Mouse (Mus musculus) MEL (cell line): ENCODE data around the gene Il25. TPM values are rescaled to one million over a fixed set of nuclear protein-coding genes. Genes with fewer than 3 reads are reported as not detected.

Experiments used
- DNase-seq: peaks from one replicate; pipeline ENCODE4 v3.0.0; 2011; ENCODE audit warnings: low read depth, low spot score
- H3K27ac ChIP-seq: 2 replicates; pipeline ENCODE4 v1.5.1; 2012; ENCODE audit warnings: low read depth, mild to moderate bottlenecking, control low read depth, low read length, moderate library complexity; ENCODE audit not compliant: control insufficient read depth
- H3K27me3 ChIP-seq, 2 experiments: fragments of 150-350 bp in 1 of 2; sonication (generic) in 1 of 2; 2 replicates each; pipeline ENCODE4 v1.6.1; 2012; ENCODE audit warnings: low read length in 2 of 2, mild to moderate bottlenecking in 2 of 2, improper control_type of control experiment in 1 of 2, moderate library complexity in 1 of 2; ENCODE audit not compliant: insufficient read depth in 2 of 2, control insufficient read depth in 1 of 2
- H3K36me3 ChIP-seq, 2 experiments: 2 replicates each; pipeline ENCODE4 v1.6.1; 2012 to 2014; ENCODE audit warnings: low read length in 2 of 2, improper control_type of control experiment in 1 of 2, inconsistent platforms in 1 of 2, mild to moderate bottlenecking in 1 of 2; ENCODE audit not compliant: insufficient read depth in 2 of 2, control insufficient read depth in 1 of 2
- H3K4me1 ChIP-seq, 2 experiments: fragments of 150-350 bp in 1 of 2; sonication (generic) in 1 of 2; 2 replicates each; pipeline ENCODE4 v1.6.1; 2012; ENCODE audit warnings: low read length in 2 of 2, improper control_type of control experiment in 1 of 2, mild to moderate bottlenecking in 1 of 2; ENCODE audit not compliant: insufficient read depth in 2 of 2, control insufficient read depth in 1 of 2
- H3K4me3 ChIP-seq, 2 experiments: fragments of 150-350 bp in 1 of 2; sonication (generic) in 1 of 2; 2 replicates each; pipeline ENCODE4 v1.5.1; 2012; ENCODE audit warnings: low read depth in 2 of 2, low read length in 2 of 2, mild to moderate bottlenecking in 2 of 2, moderate library complexity in 2 of 2, control low read depth in 1 of 2, improper control_type of control experiment in 1 of 2; ENCODE audit not compliant: control insufficient read depth in 1 of 2, insufficient read depth in 1 of 2
- H3K79me2 ChIP-seq: 2 replicates; pipeline ENCODE4 v1.6.1; 2012; ENCODE audit warnings: mild to moderate bottlenecking, low read length, moderate library complexity; ENCODE audit not compliant: control insufficient read depth, poor library complexity, insufficient read depth
- H3K9ac ChIP-seq: 2 replicates; pipeline ENCODE4 v1.6.1; 2012; ENCODE audit warnings: low read depth, mild to moderate bottlenecking, control low read depth, low read length, moderate library complexity; ENCODE audit not compliant: control insufficient read depth, poor library complexity, severe bottlenecking
- H3K9me3 ChIP-seq: fragments of 150-350 bp; sonication (generic); replicated peaks from 2 replicates; pipeline ENCODE4 v1.6.1; 2012; ENCODE audit warnings: mild to moderate bottlenecking, low read length, improper control_type of control experiment, moderate library complexity; ENCODE audit not compliant: insufficient read depth
- BHLHE40 ChIP-seq: IDR thresholded peaks from 2 replicates; pipeline ENCODE4 v1.6.1; 2012; ENCODE audit warnings: low read depth, mild to moderate bottlenecking, inconsistent platforms, low read length, improper control_type of control experiment, borderline replicate concordance
- CHD1 ChIP-seq: IDR thresholded peaks from 2 replicates; pipeline ENCODE4 v1.6.1; 2012; ENCODE audit warnings: low read depth, mild to moderate bottlenecking, inconsistent platforms, low read length, improper control_type of control experiment
- CTCF ChIP-seq, 3 experiments: IDR thresholded peaks in 2 of 3; conservative IDR thresholded peaks in 1 of 3; 2 replicates each; pipeline ENCODE4 v1.5.1; 2011 to 2012; ENCODE audit warnings: low read length in 3 of 3, low read depth in 2 of 3, mild to moderate bottlenecking in 2 of 3, improper control_type of control experiment in 1 of 3, inconsistent platforms in 1 of 3, mixed read lengths in 1 of 3, moderate library complexity in 1 of 3; ENCODE audit not compliant: control insufficient read depth in 1 of 3, insufficient read depth in 1 of 3, poor library complexity in 1 of 3, severe bottlenecking in 1 of 3
- E2F4 ChIP-seq: IDR thresholded peaks from 2 replicates; pipeline ENCODE4 v1.6.1; 2011; ENCODE audit warnings: low read depth, low read length, improper control_type of control experiment, borderline replicate concordance
- GABPA ChIP-seq: IDR thresholded peaks from 2 replicates; pipeline ENCODE4 v1.6.1; 2012; ENCODE audit warnings: low read depth, mild to moderate bottlenecking, inconsistent platforms, low read length, improper control_type of control experiment, moderate library complexity
- GATA1 ChIP-seq: IDR thresholded peaks from 2 replicates; pipeline ENCODE4 v1.6.1; 2011; ENCODE audit warnings: low read depth, low read length, improper control_type of control experiment
- HCFC1 ChIP-seq: IDR thresholded peaks from 2 replicates; pipeline ENCODE4 v1.6.1; 2012; ENCODE audit warnings: low read depth, mild to moderate bottlenecking, inconsistent platforms, low read length, improper control_type of control experiment, moderate library complexity
- JUND ChIP-seq: IDR thresholded peaks from 2 replicates; pipeline ENCODE4 v1.6.1; 2011; ENCODE audit warnings: low read depth, mild to moderate bottlenecking, improper control_type of control experiment, low read length
- KAT2A ChIP-seq: conservative IDR thresholded peaks from 2 replicates; pipeline ENCODE4 v1.6.1; 2012; ENCODE audit warnings: low read depth, low read length, improper control_type of control experiment, inconsistent platforms
- MAFK ChIP-seq: IDR thresholded peaks from 2 replicates; pipeline ENCODE4 v1.6.1; 2011; ENCODE audit warnings: low read depth, mild to moderate bottlenecking, low read length, improper control_type of control experiment, borderline replicate concordance
- MAX ChIP-seq: IDR thresholded peaks from 2 replicates; pipeline ENCODE4 v1.6.1; 2011; ENCODE audit warnings: low read length, improper control_type of control experiment
- MEF2A ChIP-seq: IDR thresholded peaks from 2 replicates; pipeline ENCODE4 v1.6.1; 2014; ENCODE audit warnings: low read depth, mild to moderate bottlenecking, inconsistent platforms, low read length, improper control_type of control experiment; ENCODE audit not compliant: poor library complexity, insufficient replicate concordance, severe bottlenecking; ENCODE audit errors: extremely low read depth
- MYB ChIP-seq: IDR thresholded peaks from 2 replicates; pipeline ENCODE4 v1.6.1; 2011; ENCODE audit warnings: mild to moderate bottlenecking, low read depth, low read length, improper control_type of control experiment
- NELFE ChIP-seq: IDR thresholded peaks from 2 replicates; pipeline ENCODE4 v1.6.1; 2011; ENCODE audit warnings: low read depth, low read length, improper control_type of control experiment
- NRF1 ChIP-seq: IDR thresholded peaks from 2 replicates; pipeline ENCODE4 v1.6.1; 2014; ENCODE audit warnings: low read depth, mild to moderate bottlenecking, inconsistent platforms, low read length, improper control_type of control experiment, moderate library complexity; ENCODE audit not compliant: poor library complexity, insufficient read depth, severe bottlenecking
- POLR2A ChIP-seq, 2 experiments: IDR thresholded peaks; 2 replicates each; pipeline ENCODE4 v1.6.1; 2011 to 2012; ENCODE audit warnings: low read length in 2 of 2, mild to moderate bottlenecking in 2 of 2, control low read depth in 1 of 2, improper control_type of control experiment in 1 of 2, low read depth in 1 of 2, moderate library complexity in 1 of 2; ENCODE audit not compliant: control insufficient read depth in 1 of 2, insufficient read depth in 1 of 2, poor library complexity in 1 of 2
- POLR2AphosphoS2 ChIP-seq: IDR thresholded peaks from 2 replicates; pipeline ENCODE4 v1.6.1; 2011; ENCODE audit warnings: low read length, improper control_type of control experiment
- RAD21 ChIP-seq: IDR thresholded peaks from 2 replicates; pipeline ENCODE4 v1.6.1; 2011; ENCODE audit warnings: mild to moderate bottlenecking, low read depth, low read length, improper control_type of control experiment
- RCOR1 ChIP-seq: IDR thresholded peaks from 2 replicates; pipeline ENCODE4 v1.6.1; 2012; ENCODE audit warnings: low read depth, mild to moderate bottlenecking, inconsistent platforms, low read length, improper control_type of control experiment
- SMC3 ChIP-seq: IDR thresholded peaks from 2 replicates; pipeline ENCODE4 v1.6.1; 2011; ENCODE audit warnings: low read depth, low read length, improper control_type of control experiment
- TAL1 ChIP-seq: IDR thresholded peaks from 2 replicates; pipeline ENCODE4 v1.6.1; 2012; ENCODE audit warnings: mild to moderate bottlenecking, inconsistent platforms, low read length, moderate library complexity, mixed read lengths
- TBP ChIP-seq: IDR thresholded peaks from 2 replicates; pipeline ENCODE4 v1.8.0; 2011; ENCODE audit warnings: low read depth, low read length, improper control_type of control experiment
- TCF12 ChIP-seq: IDR thresholded peaks from 2 replicates; pipeline ENCODE4 v1.6.1; 2014; ENCODE audit warnings: low read depth, mild to moderate bottlenecking, inconsistent platforms, low read length, improper control_type of control experiment, moderate library complexity
- UBTF ChIP-seq: IDR thresholded peaks from 2 replicates; pipeline ENCODE4 v1.6.1; 2012; ENCODE audit warnings: low read depth, mild to moderate bottlenecking, inconsistent platforms, low read length, improper control_type of control experiment, moderate library complexity, borderline replicate concordance; ENCODE audit not compliant: insufficient read depth
- USF1 ChIP-seq: IDR thresholded peaks from 2 replicates; pipeline ENCODE4 v1.6.1; 2014; ENCODE audit warnings: low read depth, mild to moderate bottlenecking, inconsistent platforms, low read length, improper control_type of control experiment, moderate library complexity
- USF2 ChIP-seq, 2 experiments: IDR thresholded peaks; 2 replicates each; pipeline ENCODE4 v1.6.1; 2011 to 2012; ENCODE audit warnings: improper control_type of control experiment in 2 of 2, low read length in 2 of 2, borderline replicate concordance in 1 of 2, inconsistent platforms in 1 of 2, low read depth in 1 of 2, mild to moderate bottlenecking in 1 of 2; ENCODE audit not compliant: insufficient read depth in 1 of 2
- ZC3H11A ChIP-seq: IDR thresholded peaks from 2 replicates; pipeline ENCODE4 v1.6.1; 2012; ENCODE audit warnings: low read depth, mild to moderate bottlenecking, inconsistent platforms, low read length, improper control_type of control experiment
- ZKSCAN1 ChIP-seq: IDR thresholded peaks from 2 replicates; pipeline ENCODE4 v1.6.1; 2012; ENCODE audit warnings: low read depth, mild to moderate bottlenecking, inconsistent platforms, low read length, improper control_type of control experiment, moderate library complexity
- ZMIZ1 ChIP-seq: IDR thresholded peaks from 2 replicates; pipeline ENCODE4 v1.6.1; 2012; ENCODE audit warnings: low read depth, mild to moderate bottlenecking, inconsistent platforms, low read length, improper control_type of control experiment, moderate library complexity
- polyA plus RNA-seq, 2 experiments: library from polyadenylated mRNA; stranded (reverse) in 1 of 2; unstranded in 1 of 2; fragments of >175 nt in 1 of 2; fragments of >200 nt in 1 of 2; gene quantifications; 2 replicates each; pipeline versions ENCODE4 v1.2.1 to v1.2.4; 2012; ENCODE audit warnings: low replicate concordance in 2 of 2, low read depth in 1 of 2; ENCODE audit not compliant: insufficient read length in 2 of 2, insufficient read depth in 1 of 2, missing spikeins in 1 of 2
- total RNA-seq: library from RNA; depleted of rRNA; stranded (reverse); fragments of 300-350 nt; gene quantifications from 2 replicates; pipeline ENCODE4 v1.2.3, GENCODE M21; 2012

Il25 gene
- total and polyA plus RNA-seq, 3 experiments = not detected

GRCm38 (mm10) chr14:54912886-54913285 lies 19.6 kb upstream of the Il25 start, which contains the start of gene Slc22a17:
TSS of gene Slc22a17 (minus strand) at chr14:54913132.
- Histone ChIP-seq H3K27me3 (peaks cover 9 to 13% of the 10 kb centered on the region in 2 experiments; a peak in 3 of 4 replicates), H3K9me3 (no peaks in the 10 kb centered on the region), H3K4me1 (no peaks in the 10 kb centered on the region; a peak in 1 of 4 replicates), H3K36me3 (no peaks in the 10 kb centered on the region), H3K27ac (no peak within 1 kb of the TSS), H3K4me3 (peak within 1 kb of the TSS in 1 of 2 experiments; percentile 32; a peak in 2 of 4 replicates), H3K9ac (no peak within 1 kb of the TSS), H3K79me2 (no peaks in the 10 kb centered on the region)
- no peak for DNase-seq
- TF ChIP-seq RCOR1 = no peak
- TF ChIP-seq GATA1 = no peak
- no peak for TF ChIP-seq MAFK
- no peak for TF ChIP-seq KAT2A
- no peak for TF ChIP-seq GABPA
- no peak for TF ChIP-seq USF2 (IDR thresholded peaks at IDR 0.05; ENCODE audit: borderline replicate concordance in 1 of 2, insufficient read depth in 1 of 2, low read depth in 1 of 2, low read length in 2 of 2)
- no peak for TF ChIP-seq RAD21
- TF ChIP-seq CHD1 = no peak
- no peak for TF ChIP-seq USF1
- TF ChIP-seq NRF1 = no peak
- no peak for TF ChIP-seq E2F4
- TF ChIP-seq SMC3 = no peak
- TF ChIP-seq BHLHE40 = no peak
- no peak for TF ChIP-seq ZC3H11A
- no peak for TF ChIP-seq ZMIZ1
- TF ChIP-seq NELFE = no peak
- no peak for TF ChIP-seq ZKSCAN1
- TF ChIP-seq MEF2A = no peak
- TF ChIP-seq TAL1 = no peak

GRCm38 (mm10) chr14:54913343-54913742 lies 19.2 kb upstream of the Il25 start:
- Histone ChIP-seq H3K4me3 (0 out of 4 replicates have a peak overlapping the region, but pooled peaks of 1 of the 2 experiments have one; percentile 32), H3K27me3 (peaks cover 9 to 13% of the 10 kb centered on the region in 2 experiments; a peak in 3 of 4 replicates), H3K9me3 (no peaks in the 10 kb centered on the region), H3K4me1 (no peaks in the 10 kb centered on the region; a peak in 1 of 4 replicates), H3K79me2 (no peaks in the 10 kb centered on the region), H3K27ac (no peak overlapping the region), H3K9ac (no peak overlapping the region), H3K36me3 (no peaks in the 10 kb centered on the region)
- no peak for DNase-seq
- TF ChIP-seq MAX (no peak), HCFC1 (no peak), POLR2A (IDR thresholded peaks at IDR 0.05; ENCODE audit: control insufficient read depth in 1 of 2, insufficient read depth in 1 of 2, low read depth in 1 of 2, low read length in 2 of 2, poor library complexity in 1 of 2) (no peak), JUND (no peak), POLR2AphosphoS2 (no peak), ZKSCAN1 (no peak), CTCF (IDR thresholded peaks at IDR 0.05 in 2 of 3, conservative IDR thresholded peaks at IDR 0.05 in 1 of 3; ENCODE audit: control insufficient read depth in 1 of 3, insufficient read depth in 1 of 3, low read depth in 2 of 3, low read length in 3 of 3, poor library complexity in 1 of 3, severe bottlenecking in 1 of 3) (no peak), MYB (no peak), USF1 (no peak), UBTF (no peak), TCF12 (no peak), GABPA (no peak), GATA1 (no peak), MAFK (no peak), TBP (no peak)
